Mouse (Mus musculus): ENCODE results near the gene Tmem43.
A peak's percentile ranks its signal among the peaks of the same experiment; 100 is the strongest.

Tmem43 gene

GRCm38 (mm10) chr6:91535231-91535630, 61.7 kb downstream of the Tmem43 start:
- DNase-seq: no peak

GRCm38 (mm10) chr6:91536047-91536765, 62.7 kb downstream of the Tmem43 start:
- peak; percentile 87 for DNase-seq
